Mouse (Mus musculus) CH12.LX (cell line): ENCODE data around the gene Spsb4.

Experiments
- CTCF ChIP-seq, 2 experiments: IDR thresholded peaks in 1 of 2; conservative IDR thresholded peaks in 1 of 2; 2 replicates each; pipeline ENCODE4 v1.5.1; 2011 to 2012; ENCODE audit warnings: low read depth in 2 of 2, low read length in 2 of 2, improper control_type of control experiment in 1 of 2, inconsistent platforms in 1 of 2, mild to moderate bottlenecking in 1 of 2, moderate library complexity in 1 of 2
- MAFK ChIP-seq: IDR thresholded peaks from 2 replicates; pipeline ENCODE4 v1.6.1; 2011; ENCODE audit warnings: low read length, improper control_type of control experiment; ENCODE audit not compliant: insufficient replicate concordance
- MAX ChIP-seq: IDR thresholded peaks from 2 replicates; pipeline ENCODE4 v1.6.1; 2011; ENCODE audit warnings: low read length, improper control_type of control experiment

DNA sequence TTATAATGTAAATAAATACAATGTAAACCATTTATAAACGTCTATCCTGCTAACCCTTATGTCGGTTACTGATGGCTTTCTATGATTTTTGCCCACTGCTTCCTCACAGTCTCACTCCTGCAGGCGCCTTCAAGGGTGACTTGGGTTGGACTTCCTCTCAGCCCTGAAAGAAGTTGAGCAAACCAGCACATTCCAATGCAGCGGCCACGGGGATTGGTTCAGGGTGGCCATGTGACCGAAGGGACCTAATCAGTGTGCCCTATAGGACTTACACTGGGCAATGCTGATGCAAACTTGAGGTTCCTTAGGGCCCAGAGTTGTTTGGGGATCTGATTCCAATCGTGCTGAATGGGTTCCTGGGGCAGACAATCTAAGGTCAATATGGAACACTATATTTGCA, 59.2 kb downstream of the Spsb4 start:
- TF ChIP-seq CTCF (conservative IDR thresholded peaks at IDR 0.05 in 1 of 2, IDR thresholded peaks at IDR 0.05 in 1 of 2; ENCODE audit: low read depth in 2 of 2, low read length in 2 of 2) (no peak), MAX (no peak), MAFK (no peak)
